Mouse (Mus musculus) T-helper 1 cell (primary cell): ENCODE measurements at regions not wholly inside any gene's neighbourhood (a gene's known extent, or its start where the extent isn't known, plus 50 kb on each side); places are given as distances from the start of the nearest gene placed in this dataset.

Experiments used
- in situ Hi-C: fragments of 300-600 bp; cut with MboI, MseI; formaldehyde crosslinking; loops from one replicate; pipeline ENCODE4 v1.15.1; 2025; ENCODE audit warnings: high pct_unique_total_duplicates

DNA sequence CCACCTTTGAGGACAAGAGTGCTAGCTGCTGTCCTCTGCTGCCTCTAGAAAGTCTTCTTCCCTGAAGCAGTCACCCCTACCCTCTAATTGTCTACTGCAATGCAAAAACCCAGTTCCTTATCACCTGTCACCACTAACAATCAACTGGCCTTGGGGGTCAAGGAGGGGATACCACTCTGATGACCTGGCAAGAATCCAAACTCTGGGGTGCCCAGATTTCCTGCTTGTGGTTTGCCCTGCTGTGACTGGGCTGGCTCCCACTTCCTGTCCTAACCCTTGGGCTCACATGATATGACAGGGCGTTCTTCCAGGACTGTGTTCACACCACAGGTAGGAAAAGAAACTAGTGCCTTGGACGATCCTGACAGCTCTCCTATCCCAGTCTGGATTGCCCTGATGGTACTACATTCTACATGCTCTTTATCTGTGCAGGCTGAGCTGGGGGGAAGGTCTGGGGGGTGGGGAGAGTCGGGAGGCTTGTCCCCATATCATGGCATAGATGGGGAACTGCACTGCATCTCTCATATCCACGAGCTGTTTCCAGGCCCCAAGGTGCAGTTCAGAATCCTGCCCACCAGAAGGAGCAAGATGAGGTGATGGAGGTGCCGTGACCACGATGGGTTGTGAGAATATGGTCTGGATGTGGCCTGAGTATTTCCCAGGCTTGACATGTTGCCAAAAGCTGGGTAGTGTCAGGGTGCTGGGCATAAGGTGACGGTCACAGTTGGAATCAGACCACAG, 81.0 kb downstream of the Maf start:
- in situ Hi-C loops, result no loop called here

DNA sequence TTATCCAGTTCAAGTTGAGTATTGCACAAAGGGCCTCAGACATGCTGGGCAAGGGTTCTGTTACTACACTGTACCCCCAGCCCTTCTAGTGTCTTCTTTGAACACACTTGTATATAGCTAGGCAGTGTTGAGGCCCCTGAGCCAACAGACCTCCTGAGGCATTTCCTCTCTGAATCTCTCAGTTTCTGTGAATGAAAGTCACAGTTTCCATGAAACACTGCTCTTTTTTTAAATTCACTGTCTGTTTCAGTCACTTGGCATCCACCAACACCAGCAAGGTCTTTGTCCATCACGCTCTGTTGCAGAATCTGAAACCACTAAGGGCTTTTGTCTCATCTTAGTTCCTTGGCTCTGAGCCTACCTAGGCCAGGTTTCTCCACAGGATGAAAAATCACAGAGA, 82.5 kb downstream of the Maf start:
- in situ Hi-C loops, result no loop called here

DNA sequence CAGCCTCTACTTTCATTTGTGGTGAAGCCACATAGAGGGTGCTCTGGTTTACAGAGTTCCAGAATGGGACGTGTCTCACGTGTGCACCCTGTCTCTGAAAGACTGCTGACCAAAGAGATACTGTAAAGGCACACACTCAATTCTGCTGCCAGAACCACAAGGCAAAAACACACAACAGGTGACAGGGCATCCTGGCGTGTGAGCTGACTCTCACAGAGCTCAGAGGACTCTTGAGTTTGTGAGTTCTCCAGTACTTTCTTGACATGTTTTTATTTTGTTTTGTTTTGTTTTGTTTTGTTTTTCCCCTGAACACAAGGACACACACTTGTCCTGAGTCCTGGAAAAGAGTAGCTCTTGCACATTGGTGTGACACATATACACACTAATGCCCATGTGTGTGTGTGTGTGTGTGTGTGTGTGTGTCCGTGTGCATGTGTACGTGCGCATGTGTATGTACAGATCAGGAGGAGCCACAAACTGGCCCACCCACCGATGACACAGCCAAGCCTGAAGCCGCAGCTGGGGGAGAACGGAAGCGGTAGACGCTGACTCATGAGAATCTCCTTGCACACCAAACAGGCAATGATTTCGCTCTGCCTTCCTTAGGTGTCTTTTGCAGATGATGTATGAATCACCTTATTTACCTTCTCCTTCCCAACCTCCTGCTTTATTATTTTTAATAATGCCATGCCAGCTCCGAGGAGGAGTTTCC, 89.4 kb downstream of the Maf start:
- in situ Hi-C loops, result no loop called here

GRCm38 (mm10) chr8:115616871-115617605, 90.6 kb downstream of the Maf start:
- in situ Hi-C loops, result no loop called here

GRCm38 (mm10) chr8:115613946-115614584, 93.5 kb downstream of the Maf start:
- in situ Hi-C loops, result no loop called here

DNA sequence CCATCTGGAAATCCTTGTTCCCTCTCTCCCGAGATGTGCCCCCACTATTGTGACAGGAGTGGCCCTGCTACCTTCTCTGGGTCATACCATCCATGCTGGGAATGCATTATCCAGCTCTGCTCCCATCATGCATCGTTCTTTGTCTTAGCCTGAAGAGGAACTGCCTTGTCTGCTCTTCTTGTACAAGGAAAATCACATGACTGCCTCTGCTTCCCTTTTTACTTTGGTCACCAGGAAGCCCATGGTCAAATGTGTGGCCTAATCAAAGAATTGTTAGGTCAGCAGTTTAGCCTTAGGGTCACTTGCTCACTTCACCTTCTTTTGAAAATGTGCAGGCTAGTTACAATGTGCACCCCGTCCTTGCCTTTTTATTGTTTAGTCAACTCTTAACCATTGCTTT, 95.5 kb downstream of the Maf start:
- in situ Hi-C loops, result no loop called here

DNA sequence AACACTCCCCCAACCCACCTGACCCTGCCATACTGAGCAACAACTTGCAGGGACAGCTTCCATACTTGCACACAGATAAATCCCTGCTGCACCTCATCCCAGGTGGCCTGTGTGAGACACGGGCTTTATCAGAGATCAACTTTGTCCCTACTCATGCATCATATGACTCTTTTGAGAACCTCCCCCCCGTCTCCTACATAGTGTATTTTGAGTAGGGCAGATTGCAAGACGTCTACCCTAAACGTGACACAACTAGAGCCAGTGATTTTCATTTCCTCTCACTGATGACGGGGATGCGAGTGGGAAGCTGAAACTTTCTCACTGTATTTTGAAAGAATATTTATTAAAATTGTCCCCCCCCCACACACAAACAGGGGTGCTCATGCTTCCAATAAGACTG, 107.8 kb downstream of the Maf start:
- in situ Hi-C loops, result loop anchor here (10.0 kb wide), 1 partner anchor 245 kb away; no protein-coding TSS in a partner anchor

DNA sequence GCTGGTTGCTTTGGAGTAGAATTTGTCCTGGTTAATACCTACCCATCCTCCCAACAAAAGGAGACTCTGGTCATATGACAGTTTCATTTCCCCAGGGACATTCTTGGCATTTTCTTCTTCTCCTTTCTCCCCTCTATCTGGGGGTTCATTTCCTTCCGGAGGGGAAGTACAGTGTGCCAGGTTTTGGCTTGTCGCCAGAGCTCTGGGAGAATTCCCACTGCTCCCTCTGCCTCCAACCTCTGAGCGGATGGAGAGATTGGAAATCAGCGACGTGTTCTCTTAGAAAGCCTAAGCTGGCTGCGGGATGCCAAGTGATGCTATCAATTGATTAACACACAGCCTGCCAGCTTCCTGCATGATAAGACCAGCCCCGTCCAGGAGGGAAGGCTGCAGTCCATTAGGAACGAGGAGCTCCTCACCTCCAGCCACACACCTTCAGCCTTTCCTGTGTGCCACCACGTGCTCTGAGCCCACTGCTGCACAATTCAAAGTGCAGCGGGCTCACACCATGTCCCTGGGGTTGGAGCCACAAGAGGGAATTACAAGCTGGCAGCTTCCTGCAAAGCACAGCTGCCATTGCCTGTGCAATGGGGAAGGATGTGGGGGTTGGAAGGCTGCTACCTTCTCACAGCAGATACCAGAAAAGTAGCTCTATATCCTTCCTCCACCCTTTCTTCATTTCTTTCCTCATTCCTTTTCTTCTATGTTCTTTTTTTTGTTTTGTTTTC, 110.2 kb downstream of the Maf start:
- in situ Hi-C loops, result loop anchor here (10.0 kb wide), 1 partner anchor 243 kb away; no protein-coding TSS in a partner anchor

DNA sequence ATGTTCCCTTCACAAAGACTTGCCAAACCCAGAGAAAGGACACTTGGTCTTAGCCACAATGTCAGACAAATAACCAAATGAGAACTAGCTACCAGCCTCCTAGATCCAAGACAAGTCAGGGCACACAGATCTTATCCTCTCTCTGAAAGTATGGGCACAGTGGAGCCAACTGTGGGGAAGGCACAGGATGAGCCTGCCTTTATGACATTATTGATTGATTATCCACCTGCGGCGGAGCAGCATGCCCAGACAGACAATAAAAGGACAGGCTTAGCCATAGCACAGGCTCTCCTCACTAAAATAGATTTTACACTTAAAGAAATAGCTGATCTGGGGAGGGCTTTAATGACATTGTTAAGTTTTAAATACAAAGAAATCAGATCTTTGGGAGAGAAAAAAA, 117.9 kb downstream of the Maf start:
- in situ Hi-C loops, result loop anchor here (10.0 kb wide), 1 partner anchor 235 kb away; no protein-coding TSS in a partner anchor

DNA sequence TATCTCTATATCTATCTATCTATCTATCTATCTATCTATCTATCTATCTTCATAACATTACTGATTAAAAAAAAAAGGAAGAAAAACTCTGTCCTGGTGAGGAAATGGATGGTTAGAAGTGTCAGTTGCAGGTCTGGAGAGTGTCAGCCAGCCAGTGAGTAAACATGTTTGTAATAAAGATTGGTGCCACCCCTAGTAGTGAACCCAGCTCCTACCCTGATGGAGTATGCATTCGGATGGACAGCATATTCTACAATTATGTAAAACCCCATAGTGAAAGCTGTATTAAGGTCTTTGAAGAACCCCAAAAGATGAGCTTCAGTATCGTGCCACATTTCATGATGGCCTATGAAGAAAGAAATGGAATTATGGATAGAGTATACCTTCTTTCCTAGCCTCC, 118.5 kb downstream of the Maf start:
- in situ Hi-C loops, result no loop called here

DNA sequence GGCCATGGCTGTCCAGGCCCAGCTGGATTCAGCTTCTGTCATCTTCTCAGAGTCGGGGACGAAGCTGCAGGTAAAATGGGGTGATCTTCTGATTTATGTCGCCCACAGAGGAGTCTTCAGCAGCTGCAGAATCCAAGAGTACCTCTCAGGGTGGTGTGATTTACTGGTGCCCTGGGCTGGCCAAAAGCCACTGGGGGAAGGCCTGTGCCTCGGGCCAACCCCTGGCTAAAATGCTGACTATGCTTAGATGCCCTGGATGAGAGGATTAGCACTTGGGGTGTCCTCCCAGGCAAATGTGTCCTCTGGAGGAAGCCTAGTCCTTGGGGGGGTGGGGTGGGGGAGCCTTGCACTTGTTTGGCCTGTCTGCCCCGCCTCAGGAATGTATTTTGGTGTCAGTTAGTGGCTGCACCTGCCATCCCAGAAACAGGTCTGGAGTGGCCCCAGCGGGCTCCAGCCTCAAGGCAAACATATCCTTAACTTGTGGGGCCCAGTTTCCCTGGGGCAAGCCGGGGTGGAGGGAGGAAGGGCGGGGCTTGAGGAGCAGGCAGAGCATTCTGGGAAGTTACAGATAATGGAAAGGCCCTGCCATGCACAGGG, 123.2 kb downstream of the Maf start:
- in situ Hi-C loops, result no loop called here

DNA sequence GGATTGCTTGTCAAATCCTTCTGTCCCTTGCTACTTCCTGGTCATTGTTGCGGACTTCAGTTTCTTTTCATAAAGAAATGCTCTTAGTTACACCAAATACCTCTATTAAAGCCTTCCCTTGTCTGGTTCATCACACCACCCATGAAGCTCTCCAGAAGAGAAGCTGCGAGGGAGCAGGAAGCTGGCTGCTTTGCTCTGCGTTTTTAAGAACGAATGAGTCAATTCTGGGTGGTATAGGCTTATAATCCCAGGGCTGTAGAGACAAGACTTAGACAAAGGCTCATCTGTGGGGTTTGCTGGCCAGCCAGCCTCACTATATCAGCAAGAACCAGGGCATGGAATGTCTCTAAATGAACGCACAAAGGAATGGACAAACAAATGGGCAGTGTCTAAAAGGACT, 124.4 kb downstream of the Maf start:
- in situ Hi-C loops, result no loop called here

- in situ Hi-C loops, result no loop called here
Observed at GRCm38 (mm10) chr8:115581940-115582517, 125.6 kb downstream of the Maf start.

- in situ Hi-C loops, result no loop called here
Observed at GRCm38 (mm10) chr8:115568394-115568793, 139.2 kb downstream of the Maf start.

- in situ Hi-C loops, result no loop called here
Observed at GRCm38 (mm10) chr8:115565768-115566167, 141.8 kb downstream of the Maf start.

GRCm38 (mm10) chr8:115562362-115562761, 145.2 kb downstream of the Maf start:
- in situ Hi-C loops, result no loop called here

GRCm38 (mm10) chr8:115560985-115561916, 146.3 kb downstream of the Maf start:
- in situ Hi-C loops, result no loop called here

DNA sequence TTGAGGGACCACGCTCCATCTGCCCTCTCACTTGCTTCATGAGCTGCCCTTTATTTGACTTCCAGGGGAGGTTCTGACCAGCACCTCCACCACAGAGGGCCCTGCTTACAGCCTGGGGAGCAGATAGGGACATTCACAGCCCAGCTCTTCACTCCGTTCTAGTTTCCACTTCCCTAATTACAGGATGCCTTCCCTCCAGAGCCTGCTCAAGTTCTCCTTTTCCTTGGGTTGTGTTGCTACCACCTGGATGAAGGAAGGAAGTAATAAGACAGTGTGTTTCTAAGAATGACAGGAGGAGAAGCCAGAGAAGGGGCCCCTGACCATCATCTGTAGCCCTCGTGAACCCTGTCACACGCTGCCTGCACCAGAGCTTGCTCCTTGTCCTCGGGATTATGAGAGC, 152.1 kb downstream of the Maf start:
- in situ Hi-C loops, result no loop called here

GRCm38 (mm10) chr8:115554185-115554584, 153.4 kb downstream of the Maf start:
- in situ Hi-C loops, result no loop called here
